17 mouse cellular contexts compared by ENCODE assay signal in genomic region chr8:10995756-10996155, GRCm38 (mm10). TPM values are rescaled to one million over a fixed set of nuclear protein-coding genes. Genes with fewer than 3 reads are reported as not detected.
DNase-seq lines count a peak whose midpoint lies in the region; ATAC-seq and TF ChIP-seq lines count a peak whose summit lies in the region.
"Had no signal": no experiment of that assay in that cellular context is flagged by ENCODE, and none has a peak within 500 bp of the region (broad histone marks: within the 10 kb centered on the region; RNA-seq: fewer than 3 reads in every experiment).

No protein-coding gene starts in this region.

- DNase-seq in adrenal gland, postnatal 14 days: peak; percentile 11
- DNase-seq in adrenal gland, adult 18-20 months (ENCODE audit: low spot score in 2 of 2): no peak
- DNase-seq in kidney, postnatal 10 days: peak; percentile 46
- DNase-seq in kidney, adult 8-10 months: no peak
- DNase-seq in stomach, postnatal 0 days (ENCODE audit: low spot score): no peak
- DNase-seq: cerebellum, adult 9-11 months; layer of hippocampus, adult 9-11 months; left cerebral cortex, postnatal 4 days; retina, postnatal 1 day; thymus, postnatal 14 days had no signal

- peaks cover 7% of the 10 kb centered on the region; the same call in 1 of the 2 replicates for H3K36me3 ChIP-seq in stomach, embryonic 15.5 days
- H3K36me3 ChIP-seq in stomach, postnatal 0 days (ENCODE audit: control insufficient read depth, insufficient read depth, low read length): no peaks in the 10 kb centered on the region
- H3K36me3 ChIP-seq in stomach, embryonic 16.5 days (ENCODE audit: control insufficient read depth, insufficient read depth, low read length): no peaks in the 10 kb centered on the region; the same call in 1 of the 2 replicates

- peaks cover 67% of the 10 kb centered on the region for H3K4me1 ChIP-seq in stomach, embryonic 15.5 days
- peaks cover 11% of the 10 kb centered on the region; the same call in 1 of the 2 replicates for H3K4me1 ChIP-seq in stomach, postnatal 0 days (replicated peaks; ENCODE audit: control insufficient read depth, insufficient read depth)
- H3K4me1 ChIP-seq in stomach, embryonic 16.5 days (ENCODE audit: control insufficient read depth, insufficient read depth, low read length): peaks cover 63% of the 10 kb centered on the region

- TF ChIP-seq CTCF in stomach, postnatal 0 days (IDR thresholded peaks at IDR 0.05; ENCODE audit: low read depth): no peak

- H3K4me3 ChIP-seq in stomach, embryonic 15.5 days (replicated peaks): no peak overlapping the region
- no peak overlapping the region for H3K4me3 ChIP-seq in stomach, postnatal 0 days (ENCODE audit: low read depth, low read length)
- H3K4me3 ChIP-seq in stomach, embryonic 16.5 days (replicated peaks; ENCODE audit: low read length): no peak overlapping the region
- H3K4me3 ChIP-seq: embryonic facial prominence, embryonic 13.5 days; midbrain, embryonic 12.5 days; neural tube, embryonic 12.5 days had no signal

- no peak for ATAC-seq in stomach, embryonic 15.5 days (ENCODE audit: insufficient read depth, low FRiP score, low read depth)
- no peak for ATAC-seq in stomach, postnatal 0 days (ENCODE audit: low FRiP score, low TSS enrichment)
- no peak for ATAC-seq in stomach, embryonic 16.5 days (ENCODE audit: insufficient read depth, low FRiP score)
- ATAC-seq in cerebellum, adult (ENCODE audit: insufficient number of reproducible peaks, low FRiP score, low TSS enrichment): no peak
- ATAC-seq: inflammation-experienced regulatory T-cells, adult 6 months had no signal

- H3K27ac ChIP-seq in stomach, embryonic 15.5 days: peak overlapping the region; percentile 23; the same call in 1 of the 2 replicates
- no peak overlapping the region; the same call in 1 of the 2 replicates for H3K27ac ChIP-seq in stomach, postnatal 0 days (replicated peaks)
- peak overlapping the region; percentile 43; the same call in 1 of the 2 replicates for H3K27ac ChIP-seq in stomach, embryonic 16.5 days (ENCODE audit: low read length)
- H3K27ac ChIP-seq: embryonic facial prominence, embryonic 13.5 days; midbrain, embryonic 12.5 days; neural tube, embryonic 12.5 days had no signal

- WGBS in stomach, embryonic 15.5 days: 63% methylated on average over 2 of the region's 2 CpGs
- WGBS in stomach, postnatal 0 days: 63% methylated on average over 2 of the region's 2 CpGs
- 42% methylated on average over 2 of the region's 2 CpGs for WGBS in stomach, embryonic 16.5 days

- TF ChIP-seq EP300 in stomach, postnatal 0 days (optimal IDR thresholded peaks at IDR 0.05): no peak

- no peaks in the 10 kb centered on the region for H3K27me3 ChIP-seq in stomach, embryonic 15.5 days (replicated peaks)
- H3K27me3 ChIP-seq in stomach, postnatal 0 days (ENCODE audit: control insufficient read depth, insufficient read depth, low read length): no peaks in the 10 kb centered on the region
- H3K27me3 ChIP-seq in stomach, embryonic 16.5 days (ENCODE audit: control insufficient read depth, insufficient read depth, low read length): no peaks in the 10 kb centered on the region
- H3K27me3 ChIP-seq: embryonic facial prominence, embryonic 13.5 days; midbrain, embryonic 12.5 days; neural tube, embryonic 12.5 days had no signal

- no peak overlapping the region for H3K4me2 ChIP-seq in stomach, embryonic 15.5 days
- H3K4me2 ChIP-seq in stomach, postnatal 0 days (replicated peaks; ENCODE audit: low read depth): no peak overlapping the region
- no peak overlapping the region for H3K4me2 ChIP-seq in stomach, embryonic 16.5 days (ENCODE audit: low read depth, low read length)
- H3K4me2 ChIP-seq: embryonic facial prominence, embryonic 13.5 days; midbrain, embryonic 12.5 days; neural tube, embryonic 12.5 days had no signal

- H3K9me3 ChIP-seq in stomach, embryonic 15.5 days: no peaks in the 10 kb centered on the region
- no peaks in the 10 kb centered on the region for H3K9me3 ChIP-seq in stomach, postnatal 0 days (ENCODE audit: control insufficient read depth, low read length)
- no peaks in the 10 kb centered on the region for H3K9me3 ChIP-seq in stomach, embryonic 16.5 days (replicated peaks; ENCODE audit: control insufficient read depth, low read length)

- no peak overlapping the region for H3K9ac ChIP-seq in stomach, embryonic 15.5 days
- H3K9ac ChIP-seq in stomach, postnatal 0 days (ENCODE audit: low read length): no peak overlapping the region
- 0 out of 2 replicates have a peak overlapping the region, but pooled peaks have one; percentile 14 for H3K9ac ChIP-seq in stomach, embryonic 16.5 days (ENCODE audit: low read length)
- H3K9ac ChIP-seq: embryonic facial prominence, embryonic 13.5 days; midbrain, embryonic 12.5 days; neural tube, embryonic 12.5 days had no signal

RNA-seq across cellular contexts. Expression of gene Irs2, which starts 12.5 kb away (rescaled TPM):
- total RNA-seq in adrenal gland, postnatal 14 days (2021): 28.2 and 49.7 TPM in 2 replicates
- total RNA-seq in adrenal gland, adult 18-20 months (2021): 10 to 100 TPM; 34.3 to 52.8 TPM
- 7.1 and 7.2 TPM in 2 replicates for polyA plus RNA-seq in stomach, embryonic 15.5 days (2015; fragmentation: Nextera tagmentation; extraction: Ambion mirVana)
- 3.3 and 3.9 TPM in 2 replicates for polyA plus RNA-seq in stomach, postnatal 0 days (2015; fragmentation: Nextera tagmentation; extraction: Ambion mirVana)
- 3.3 and 3.4 TPM in 2 replicates for polyA plus RNA-seq in stomach, embryonic 16.5 days (2015; fragmentation: Nextera tagmentation; extraction: Ambion mirVana)

Comparison
In these comparisons a context has a peak if more than half of its experiments do, and no peak if none do; other contexts are left out.
1. DNase-seq: peak in adrenal gland, postnatal 14 days (single experiment) and kidney, postnatal 10 days (single experiment); none in adrenal gland, adult 18-20 months (0 of 2), kidney, adult 8-10 months (0 of 2) and stomach, postnatal 0 days (single experiment).